8 mouse cellular contexts compared by ENCODE assay signal in the genomic region with DNA sequence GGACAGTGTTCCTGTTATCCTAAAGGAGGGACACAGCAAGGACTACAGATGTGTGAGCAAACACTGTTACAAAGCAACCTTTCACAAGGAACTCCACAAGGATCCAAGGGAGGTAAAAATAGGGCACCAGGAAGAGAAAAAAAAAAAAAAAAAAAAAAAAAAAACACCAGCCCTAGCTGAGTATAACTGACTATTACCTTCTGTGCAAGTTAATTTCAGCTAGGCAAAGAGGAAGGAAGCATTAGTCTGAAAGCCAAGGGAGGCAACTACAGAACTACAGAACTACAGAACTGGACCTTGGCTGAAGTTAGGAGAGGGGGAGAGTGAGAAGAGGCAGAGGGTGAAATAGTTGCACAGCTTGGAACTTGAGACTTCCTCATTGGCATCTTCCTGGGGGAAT. TPM values are rescaled to one million over a fixed set of nuclear protein-coding genes. Genes with fewer than 3 reads are reported as not detected.
DNase-seq lines count a peak whose midpoint lies in the region; ATAC-seq and TF ChIP-seq lines count a peak whose summit lies in the region.

No protein-coding gene starts in this region.

- H3K27me3 ChIP-seq in forebrain, embryonic 13.5 days = no peaks in the 10 kb centered on the region
- H3K27me3 ChIP-seq in forebrain, postnatal 0 days (ENCODE audit: insufficient read depth, low read length) = no peaks in the 10 kb centered on the region
- H3K27me3 ChIP-seq in lung, embryonic 16.5 days (ENCODE audit: control insufficient read depth, insufficient read depth, low read depth, low read length) = no peaks in the 10 kb centered on the region
- no peaks in the 10 kb centered on the region for H3K27me3 ChIP-seq in hindbrain, postnatal 0 days (ENCODE audit: insufficient read depth, low read length)
- no peaks in the 10 kb centered on the region for H3K27me3 ChIP-seq in small intestine, adult 2 months (ENCODE audit: control insufficient read depth, insufficient read depth, low read length)

- H3K36me3 ChIP-seq in forebrain, embryonic 13.5 days (ENCODE audit: poor library complexity, severe bottlenecking) = no peaks in the 10 kb centered on the region
- no peaks in the 10 kb centered on the region for H3K36me3 ChIP-seq in forebrain, postnatal 0 days (ENCODE audit: insufficient read depth)
- H3K36me3 ChIP-seq in lung, embryonic 16.5 days (ENCODE audit: control insufficient read depth, insufficient read depth, low read length) = no peaks in the 10 kb centered on the region
- H3K36me3 ChIP-seq in hindbrain, postnatal 0 days (ENCODE audit: insufficient read depth, low read length) = no peaks in the 10 kb centered on the region
- peaks cover 5% of the 10 kb centered on the region; the same call in 1 of the 2 replicates for H3K36me3 ChIP-seq in small intestine, adult 2 months (ENCODE audit: control insufficient read depth, insufficient read depth, low read length)

- H3K9ac ChIP-seq in forebrain, embryonic 13.5 days = 0 out of 2 replicates have a peak overlapping the region, but pooled peaks have one; percentile 86
- no peak overlapping the region for H3K9ac ChIP-seq in forebrain, postnatal 0 days
- H3K9ac ChIP-seq in lung, embryonic 16.5 days (ENCODE audit: low read length) = 0 out of 2 replicates have a peak overlapping the region, but pooled peaks have one; percentile 32
- H3K9ac ChIP-seq in hindbrain, postnatal 0 days (replicated peaks; ENCODE audit: low read length) = peak overlapping the region; percentile 70; the same call in 1 of the 2 replicates

- TF ChIP-seq POLR2A in small intestine, adult 2 months (IDR thresholded peaks at IDR 0.05; ENCODE audit: low read depth, low read length) = no peak

- ATAC-seq in forebrain, embryonic 13.5 days = no peak
- ATAC-seq in forebrain, postnatal 0 days = no peak
- ATAC-seq in lung, embryonic 16.5 days (ENCODE audit: low read depth) = no peak
- no peak for ATAC-seq in hindbrain, postnatal 0 days

- peak overlapping the region; percentile 65; the same call in 1 of the 2 replicates for H3K4me2 ChIP-seq in forebrain, embryonic 13.5 days
- H3K4me2 ChIP-seq in forebrain, postnatal 0 days (ENCODE audit: low read depth) = no peak overlapping the region
- peak overlapping the region; percentile 74; the same call in 1 of the 2 replicates for H3K4me2 ChIP-seq in lung, embryonic 16.5 days (ENCODE audit: low read depth, low read length)
- peak overlapping the region; percentile 75; the same call in 1 of the 2 replicates for H3K4me2 ChIP-seq in hindbrain, postnatal 0 days (ENCODE audit: low read depth, low read length)

- H3K9me3 ChIP-seq in forebrain, embryonic 13.5 days (replicated peaks) = no peaks in the 10 kb centered on the region
- H3K9me3 ChIP-seq in forebrain, postnatal 0 days (ENCODE audit: low read length) = no peaks in the 10 kb centered on the region
- H3K9me3 ChIP-seq in lung, embryonic 16.5 days (ENCODE audit: control insufficient read depth, low read length) = no peaks in the 10 kb centered on the region
- H3K9me3 ChIP-seq in hindbrain, postnatal 0 days (ENCODE audit: low read length) = no peaks in the 10 kb centered on the region

- TF ChIP-seq CTCF in forebrain, postnatal 0 days (IDR thresholded peaks at IDR 0.05; ENCODE audit: low read depth) = no peak
- TF ChIP-seq CTCF in hindbrain, postnatal 0 days (IDR thresholded peaks at IDR 0.05; ENCODE audit: low read depth) = no peak
- TF ChIP-seq CTCF in small intestine, adult 2 months (IDR thresholded peaks at IDR 0.05; ENCODE audit: extremely low read depth, insufficient read length, insufficient replicate concordance, low read depth, low read length) = no peak

- peaks cover 16% of the 10 kb centered on the region for H3K4me1 ChIP-seq in forebrain, embryonic 13.5 days
- no peaks in the 10 kb centered on the region for H3K4me1 ChIP-seq in forebrain, postnatal 0 days (ENCODE audit: insufficient read depth)
- H3K4me1 ChIP-seq in lung, embryonic 16.5 days (replicated peaks; ENCODE audit: control insufficient read depth, insufficient read depth, low read length) = peaks cover 5% of the 10 kb centered on the region; the same call in 1 of the 2 replicates
- 0 out of 2 replicates have a peak, but pooled peaks cover 5% of the 10 kb centered on the region for H3K4me1 ChIP-seq in hindbrain, postnatal 0 days (ENCODE audit: insufficient read depth, low read length)
- H3K4me1 ChIP-seq in small intestine, adult 2 months (ENCODE audit: control insufficient read depth, insufficient read depth, insufficient read length, low read length) = peaks cover 7% of the 10 kb centered on the region; the same call in 1 of the 2 replicates

- no peak overlapping the region for H3K27ac ChIP-seq in forebrain, embryonic 13.5 days
- H3K27ac ChIP-seq in forebrain, postnatal 0 days (ENCODE audit: low read depth, low read length) = no peak overlapping the region
- H3K27ac ChIP-seq in lung, embryonic 16.5 days (ENCODE audit: low read length) = 0 out of 2 replicates have a peak overlapping the region, but pooled peaks have one; percentile 10
- H3K27ac ChIP-seq in hindbrain, postnatal 0 days = peak overlapping the region; percentile 97; the same call in 1 of the 2 replicates
- peak overlapping the region; percentile 58 for H3K27ac ChIP-seq in small intestine, adult 2 months (ENCODE audit: insufficient read depth, low read depth, low read length)

- DNase-seq in forebrain, postnatal 0 days = no peak
- no peak for DNase-seq in lung, postnatal 14 days
- no peak for DNase-seq in hindbrain, postnatal 0 days (ENCODE audit: low spot score)
- DNase-seq in adrenal gland, postnatal 4 days (ENCODE audit: low spot score in 2 of 2) = no peak
- DNase-seq in adrenal gland, adult (ENCODE audit: inconsistent age in 2 of 2, low spot score in 1 of 2) = no peak

- H3K4me3 ChIP-seq in forebrain, embryonic 13.5 days = no peak overlapping the region
- H3K4me3 ChIP-seq in forebrain, postnatal 0 days (ENCODE audit: low read depth, low read length) = no peak overlapping the region
- H3K4me3 ChIP-seq in lung, embryonic 16.5 days (ENCODE audit: low read length) = no peak overlapping the region
- H3K4me3 ChIP-seq in hindbrain, postnatal 0 days (ENCODE audit: low read length) = no peak overlapping the region
- H3K4me3 ChIP-seq in small intestine, adult 2 months (ENCODE audit: low read depth, low read length) = no peak overlapping the region

RNA-seq across cellular contexts. Expression of a gene that starts 0.9 kb away (rescaled TPM):
- 37.6 and 43.5 TPM in 2 replicates for polyA plus RNA-seq in forebrain, embryonic 13.5 days (2015; fragmentation: Nextera tagmentation; extraction: Ambion mirVana)
- 38.9 and 55.3 TPM in 2 replicates for total RNA-seq in forebrain, postnatal 0 days (2014; rRNA removed)
- 24.8 and 30.5 TPM in 2 replicates for polyA plus RNA-seq in forebrain, postnatal 0 days (2015; fragmentation: Nextera tagmentation; extraction: Ambion mirVana)
- 42.5 and 43.8 TPM in 2 replicates for polyA plus RNA-seq in lung, embryonic 16.5 days (2015; fragmentation: Nextera tagmentation; extraction: Ambion mirVana)
- 35.9 and 37.1 TPM in 2 replicates for total RNA-seq in hindbrain, postnatal 0 days (2014; rRNA removed)
- 29.0 and 31.0 TPM in 2 replicates for polyA plus RNA-seq in hindbrain, postnatal 0 days (2015; fragmentation: Nextera tagmentation; extraction: Ambion mirVana)
- 6.0 and 12.0 TPM in 2 replicates for polyA plus RNA-seq in small intestine, adult 2 months (2012; rRNA removed)
- 10 to 100 TPM; 58.6 to 62.7 TPM for total RNA-seq in adrenal gland, postnatal 4 days (2021)

RNA-seq across cellular contexts. Expression of a gene that starts 57.9 kb away (rescaled TPM):
- 41.3 and 46.3 TPM in 2 replicates for polyA plus RNA-seq in forebrain, embryonic 13.5 days (2015; fragmentation: Nextera tagmentation; extraction: Ambion mirVana)
- total RNA-seq in forebrain, postnatal 0 days (2014; rRNA removed) = 36.9 and 51.9 TPM in 2 replicates
- 13.6 and 21.7 TPM in 2 replicates for polyA plus RNA-seq in forebrain, postnatal 0 days (2015; fragmentation: Nextera tagmentation; extraction: Ambion mirVana)
- polyA plus RNA-seq in lung, embryonic 16.5 days (2015; fragmentation: Nextera tagmentation; extraction: Ambion mirVana) = 45.2 and 46.6 TPM in 2 replicates
- 15.9 and 28.8 TPM in 2 replicates for total RNA-seq in hindbrain, postnatal 0 days (2014; rRNA removed)
- polyA plus RNA-seq in hindbrain, postnatal 0 days (2015; fragmentation: Nextera tagmentation; extraction: Ambion mirVana) = 25.3 and 28.1 TPM in 2 replicates
- polyA plus RNA-seq in small intestine, adult 2 months (2012; rRNA removed) = 0.74 and 1.3 TPM in 2 replicates
- 10 to 100 TPM; 64.1 to 69.1 TPM for total RNA-seq in adrenal gland, postnatal 4 days (2021)

Comparison
In these comparisons a context has a peak if more than half of its experiments do, and no peak if none do; other contexts are left out.
1. H3K27ac ChIP-seq: peak in lung, embryonic 16.5 days (single experiment), hindbrain, postnatal 0 days (single experiment) and small intestine, adult 2 months (single experiment); none in forebrain, embryonic 13.5 days (single experiment) and forebrain, postnatal 0 days (single experiment).